Mouse (Mus musculus) spleen, adult 2 months (tissue): ENCODE measurements around the gene Brsk1. TPM values are rescaled to one million over a fixed set of nuclear protein-coding genes. Genes with fewer than 3 reads are reported as not detected.
A peak's percentile ranks its signal among the peaks of the same experiment; 100 is the strongest.

Source experiments
- DNase-seq, 2 experiments: peaks; one replicate each; pipeline versions ENCODE4 v3.0.0 to v3.0.0-alpha.2; 2012 to 2021; ENCODE audit warnings: low spot score in 2 of 2, low read depth in 1 of 2
- H3K27ac ChIP-seq: fragments of 200-500 bp; 2 replicates; pipeline ENCODE4 v1.5.1; 2012; ENCODE audit warnings: low read length, inconsistent platforms; ENCODE audit not compliant: insufficient read depth
- H3K27me3 ChIP-seq: fragments of 200-500 bp; 2 replicates; pipeline ENCODE4 v1.6.1; 2012; ENCODE audit warnings: mild to moderate bottlenecking, moderate library complexity, low read length, inconsistent platforms; ENCODE audit not compliant: control insufficient read depth, insufficient read depth
- H3K36me3 ChIP-seq: fragments of 200-500 bp; 2 replicates; pipeline ENCODE4 v1.6.1; 2012; ENCODE audit warnings: mild to moderate bottlenecking, low read length, inconsistent platforms; ENCODE audit not compliant: control insufficient read depth, insufficient read depth
- H3K4me1 ChIP-seq: fragments of 200-500 bp; 2 replicates; pipeline ENCODE4 v1.6.1; 2011; ENCODE audit warnings: inconsistent platforms; ENCODE audit not compliant: control insufficient read depth, insufficient read depth, insufficient read length
- H3K4me3 ChIP-seq: fragments of 200-500 bp; 2 replicates; pipeline ENCODE4 v1.5.1; 2011; ENCODE audit warnings: mild to moderate bottlenecking, inconsistent platforms; ENCODE audit not compliant: insufficient read depth, insufficient read length; ENCODE audit errors: extremely low read depth
- CTCF ChIP-seq: fragments of 200-500 bp; IDR thresholded peaks from 2 replicates; pipeline ENCODE4 v1.5.1; 2011; ENCODE audit warnings: mild to moderate bottlenecking, inconsistent platforms; ENCODE audit not compliant: insufficient read depth, insufficient read length, insufficient replicate concordance; ENCODE audit errors: extremely low read depth
- POLR2A ChIP-seq: fragments of 200-500 bp; IDR thresholded peaks from 2 replicates; pipeline ENCODE4 v1.6.1; 2011; ENCODE audit warnings: low read depth, low read length, inconsistent platforms
- WGBS: fragments of 180-500 bp; shearing (Covaris S2); methylation state at CpG from one replicate; pipeline ENCODE4 v1.1.7; 2018; 5-methylcytosine and 5-hydroxymethylcytosine counted together
- polyA plus RNA-seq: library from polyadenylated mRNA; depleted of rRNA; stranded (reverse); fragments of >200 nt; gene quantifications from 2 replicates; pipeline ENCODE4 v1.2.3, GENCODE M21; 2012

Brsk1 gene
- polyA plus RNA-seq, 1 experiment = 0.84 TPM

DNA sequence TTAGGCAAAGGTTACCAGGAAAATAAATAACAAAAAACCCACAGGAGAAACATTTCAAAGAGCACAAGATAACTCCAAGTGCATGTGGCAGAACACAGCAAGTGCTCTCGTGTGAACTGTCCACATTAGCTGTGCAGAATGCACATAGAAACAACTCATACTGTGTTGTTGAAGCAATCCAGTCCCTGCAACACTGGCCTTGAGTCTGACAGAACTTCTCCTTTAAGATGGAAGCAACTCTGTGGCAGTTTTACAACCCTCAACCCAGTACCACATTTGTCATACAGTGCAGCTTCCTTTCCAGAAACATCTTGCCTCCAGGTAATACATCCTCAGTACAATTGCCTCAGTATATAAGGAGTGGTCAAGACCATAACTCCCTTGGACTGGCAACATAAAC is 33.6 kb upstream of the Brsk1 start:
- no peak for DNase-seq
- TF ChIP-seq POLR2A (no peak), CTCF (no peak)
- peak overlapping the region; percentile 79; the same call in 1 of the 2 replicates for H3K4me3 ChIP-seq
- H3K27ac ChIP-seq = no peak overlapping the region
- no peaks in the 10 kb centered on the region for H3K27me3 ChIP-seq
- 0% methylated on average over 1 of the region's 1 CpGs for WGBS
- H3K4me1 ChIP-seq = peaks cover 36% of the 10 kb centered on the region
- no peaks in the 10 kb centered on the region for H3K36me3 ChIP-seq

DNA sequence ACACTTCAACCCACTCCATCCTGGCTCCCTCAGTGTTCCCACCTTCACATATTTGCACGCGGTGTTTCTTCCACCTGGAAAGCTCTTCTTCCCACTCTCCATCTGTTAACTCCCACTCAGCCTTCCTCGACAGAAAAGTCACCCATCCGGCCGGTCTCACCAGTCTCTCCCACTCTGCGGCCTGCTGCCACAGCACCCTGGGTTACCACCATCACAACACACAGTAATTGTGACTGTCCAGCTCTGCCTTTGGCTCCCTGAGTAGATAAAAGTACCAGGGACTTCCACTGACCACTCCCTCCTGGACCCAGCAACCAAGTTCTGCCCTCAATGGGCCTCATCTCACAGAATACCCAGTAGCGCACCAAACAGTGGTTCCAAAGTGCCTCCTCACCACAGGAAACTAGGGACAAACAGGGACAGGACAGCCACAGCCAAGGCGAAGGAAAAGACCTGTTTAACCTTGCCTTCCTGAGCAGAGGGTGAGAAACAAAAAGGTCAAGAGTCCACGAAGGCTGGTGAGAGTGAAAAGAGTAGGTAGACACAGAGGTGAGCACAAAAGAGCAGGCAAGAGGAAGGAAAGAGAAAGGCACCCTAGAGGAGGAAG is 32.8 kb upstream of the Brsk1 start:
- H3K36me3 ChIP-seq = no peaks in the 10 kb centered on the region
- peaks cover 32% of the 10 kb centered on the region; the same call in 1 of the 2 replicates for H3K4me1 ChIP-seq
- H3K27me3 ChIP-seq = no peaks in the 10 kb centered on the region
- H3K27ac ChIP-seq = peak overlapping the region; percentile 95
- WGBS = 4% methylated on average over 9 of the region's 9 CpGs
- DNase-seq = no peak
- no peak for TF ChIP-seq POLR2A
- no peak for TF ChIP-seq CTCF
- peak overlapping the region; percentile 79 for H3K4me3 ChIP-seq

DNA sequence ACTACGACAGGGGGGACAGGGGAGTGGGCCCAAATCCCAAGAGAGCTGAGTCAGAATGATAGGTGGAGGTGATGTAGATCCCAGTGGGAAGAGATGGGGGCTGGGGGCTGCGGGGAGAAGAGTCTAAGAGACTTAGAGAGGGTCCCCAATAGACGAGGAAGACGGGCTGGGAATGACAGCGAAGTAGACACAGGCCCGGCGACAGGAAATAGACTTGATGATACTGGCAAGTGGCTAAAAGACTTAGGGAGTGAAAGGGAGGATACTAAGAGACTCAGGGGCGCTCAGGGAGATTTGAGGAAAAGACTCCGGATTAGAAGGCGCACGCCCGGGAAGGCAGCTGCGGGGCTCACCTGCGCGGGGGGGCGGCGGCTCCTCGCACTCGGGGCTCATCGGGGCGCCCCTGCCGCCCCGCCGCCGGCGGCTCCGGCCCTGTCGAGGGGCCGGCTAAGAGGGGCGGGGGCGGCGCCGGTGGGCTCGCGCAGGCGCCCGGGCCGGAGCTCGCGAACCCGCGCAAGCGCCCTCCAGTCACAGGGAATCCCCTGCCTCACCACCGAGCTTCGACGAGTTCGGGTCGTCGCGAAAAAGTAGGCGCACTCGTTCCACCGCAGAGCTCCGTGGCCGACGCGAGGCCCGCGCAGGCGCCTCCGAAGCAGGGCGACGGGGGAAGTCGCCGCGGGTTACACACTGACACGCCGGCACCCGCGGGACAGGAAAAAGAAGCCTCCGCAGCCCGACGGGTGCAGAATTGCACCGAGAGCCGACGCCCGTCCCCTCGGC is 32.1 kb upstream of the Brsk1 start:
- no peak for TF ChIP-seq CTCF
- no peak for TF ChIP-seq POLR2A
- no peaks in the 10 kb centered on the region for H3K27me3 ChIP-seq
- peaks cover 29% of the 10 kb centered on the region; the same call in 1 of the 2 replicates for H3K4me1 ChIP-seq
- peak overlapping the region; percentile 95 for H3K27ac ChIP-seq
- WGBS = under 1% methylated on average over 75 of the region's 78 CpGs
- H3K36me3 ChIP-seq = peaks cover under 1% of the 10 kb centered on the region; the same call in 1 of the 2 replicates
- no peak for DNase-seq
- H3K4me3 ChIP-seq = peak overlapping the region; percentile 79

DNA sequence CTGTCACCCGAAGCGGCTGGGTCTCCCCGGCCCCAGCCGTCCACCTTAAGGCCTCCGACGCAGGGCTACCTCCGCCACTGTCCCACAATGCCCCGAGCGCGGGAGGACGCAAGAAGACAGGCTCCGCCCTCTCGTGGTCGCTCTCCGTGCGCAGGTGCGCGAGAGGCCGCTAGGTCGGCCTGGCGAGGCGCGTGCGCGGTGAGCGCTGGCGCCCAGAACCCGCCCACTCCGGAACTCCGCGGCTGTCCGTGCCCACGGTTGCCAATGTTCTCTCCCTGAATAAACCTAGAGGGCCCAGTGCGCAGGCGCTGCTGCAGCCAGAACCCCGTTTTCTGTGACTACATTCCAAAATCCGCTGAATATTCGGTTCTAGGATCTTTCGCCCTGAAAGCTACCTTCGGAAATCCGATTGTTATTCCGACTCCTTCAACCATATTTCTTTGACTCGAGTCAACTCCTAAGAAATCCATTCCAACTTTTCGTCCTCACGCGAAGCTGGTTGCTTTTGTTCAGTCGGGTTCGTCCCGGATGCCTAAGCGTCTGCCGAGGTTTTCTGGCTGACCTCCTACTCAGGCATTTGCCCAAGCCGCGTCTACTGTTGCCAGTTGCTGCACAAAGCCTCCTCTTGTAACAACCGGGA is 31.4 kb upstream of the Brsk1 start, which contains the start of gene Ppp6r1:
Ppp6r1 (minus strand) TSS at position 108 of the 640 bp plus-strand sequence.
- peak; percentile 22; the same call in 1 of the 2 replicates for TF ChIP-seq CTCF
- peak; percentile 83 for TF ChIP-seq POLR2A
- H3K4me1 ChIP-seq = peaks cover 27% of the 10 kb centered on the region; the same call in 1 of the 2 replicates
- H3K36me3 ChIP-seq = peaks cover 2% of the 10 kb centered on the region; the same call in 1 of the 2 replicates
- no peaks in the 10 kb centered on the region for H3K27me3 ChIP-seq
- H3K4me3 ChIP-seq = peak within 1 kb of the TSS; percentile 79
- DNase-seq = peak; percentile 95 to 97
- WGBS = under 1% methylated on average over 54 of the region's 54 CpGs
- peak within 1 kb of the TSS; percentile 95 for H3K27ac ChIP-seq

DNA sequence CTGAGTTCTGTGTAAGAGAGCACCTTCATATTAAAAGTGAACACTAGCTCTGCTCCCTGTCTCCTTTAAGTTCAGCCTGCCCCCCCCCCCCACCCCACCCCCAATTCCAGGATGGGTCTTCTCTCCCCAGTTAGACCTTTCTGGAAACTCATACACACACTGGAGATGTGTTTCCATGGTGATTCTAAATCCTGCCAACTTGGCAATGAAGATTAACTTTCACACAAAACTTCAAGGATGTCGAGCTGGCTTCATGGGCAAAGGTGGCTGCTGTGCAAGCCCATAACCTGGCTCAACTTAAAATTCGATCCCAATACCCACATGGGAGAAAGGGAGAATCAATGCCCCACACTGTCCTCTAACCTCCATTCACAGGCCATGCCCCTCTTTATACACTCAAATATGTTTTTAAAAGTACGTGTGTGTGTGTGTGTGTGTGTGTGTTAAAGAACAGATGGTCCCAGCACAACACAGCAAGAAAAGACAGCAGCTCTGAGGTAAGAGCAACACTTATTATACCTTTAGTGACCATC is 30.4 kb upstream of the Brsk1 start:
- Histone ChIP-seq H3K4me1 (peaks cover 20% of the 10 kb centered on the region; the same call in 1 of the 2 replicates), H3K36me3 (peaks cover 2% of the 10 kb centered on the region; the same call in 1 of the 2 replicates), H3K27ac (no peak overlapping the region), H3K4me3 (no peak overlapping the region), H3K27me3 (no peaks in the 10 kb centered on the region)
- DNase-seq = no peak
- WGBS = 84% methylated on average over 3 of the region's 3 CpGs
- TF ChIP-seq CTCF (no peak), POLR2A (no peak)

DNA sequence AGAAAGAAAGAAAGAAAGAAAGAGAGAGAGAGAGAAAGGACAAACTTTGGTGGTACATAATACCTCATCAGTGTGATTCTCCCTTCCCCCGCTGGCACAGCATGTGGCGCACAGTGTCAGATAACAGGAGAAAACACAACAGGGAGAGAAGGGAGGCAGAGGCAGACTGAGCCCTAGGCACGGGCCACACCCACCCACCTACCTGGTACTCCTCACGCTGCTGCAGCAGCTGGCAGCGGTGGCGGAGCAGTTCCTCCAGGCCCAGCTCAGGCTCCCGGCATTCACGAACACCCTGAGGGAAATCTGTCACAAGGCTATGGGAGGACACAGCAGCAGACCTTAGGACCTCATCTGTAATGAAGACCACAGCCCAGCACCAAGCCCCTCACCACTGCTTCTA is 27.2 kb upstream of the Brsk1 start:
- peaks cover 4% of the 10 kb centered on the region; the same call in 1 of the 2 replicates for H3K4me1 ChIP-seq
- TF ChIP-seq CTCF (no peak), POLR2A (no peak)

More for the DNA sequence above, 27.2 kb upstream of the Brsk1 start:
- no peak for DNase-seq
- 80% methylated on average over 8 of the region's 8 CpGs for WGBS
- Histone ChIP-seq H3K27ac (peak overlapping the region; percentile 52; the same call in 1 of the 2 replicates), H3K36me3 (peaks cover 6% of the 10 kb centered on the region; the same call in 1 of the 2 replicates), H3K4me3 (no peak overlapping the region), H3K27me3 (no peaks in the 10 kb centered on the region)
